Mouse (Mus musculus) G1E (cell line): Measurements from ENCODE around the gene Gmppa.

ENCODE experiments used
- CTCF ChIP-seq: IDR thresholded peaks from 2 replicates; pipeline ENCODE4 v1.5.1; 2012; ENCODE audit warnings: low read depth, low read length, inconsistent platforms, mixed read lengths
- GATA1 ChIP-seq: IDR thresholded peaks from 2 replicates; pipeline ENCODE4 v1.6.1; 2012; ENCODE audit warnings: borderline replicate concordance, low read length, inconsistent platforms, mixed read lengths
- GATA2 ChIP-seq: IDR thresholded peaks from 2 replicates; pipeline ENCODE4 v1.6.1; 2012; ENCODE audit warnings: low read depth, low read length, inconsistent platforms, borderline replicate concordance
- POLR2AphosphoS5 ChIP-seq: IDR thresholded peaks from 2 replicates; pipeline ENCODE4 v1.6.1; 2012; ENCODE audit warnings: low read depth, low read length, inconsistent platforms; ENCODE audit not compliant: insufficient replicate concordance
- TAL1 ChIP-seq: conservative IDR thresholded peaks from 2 replicates; pipeline ENCODE4 v1.6.1; 2012; ENCODE audit warnings: low read depth, low read length, inconsistent platforms, mixed read lengths

DNA sequence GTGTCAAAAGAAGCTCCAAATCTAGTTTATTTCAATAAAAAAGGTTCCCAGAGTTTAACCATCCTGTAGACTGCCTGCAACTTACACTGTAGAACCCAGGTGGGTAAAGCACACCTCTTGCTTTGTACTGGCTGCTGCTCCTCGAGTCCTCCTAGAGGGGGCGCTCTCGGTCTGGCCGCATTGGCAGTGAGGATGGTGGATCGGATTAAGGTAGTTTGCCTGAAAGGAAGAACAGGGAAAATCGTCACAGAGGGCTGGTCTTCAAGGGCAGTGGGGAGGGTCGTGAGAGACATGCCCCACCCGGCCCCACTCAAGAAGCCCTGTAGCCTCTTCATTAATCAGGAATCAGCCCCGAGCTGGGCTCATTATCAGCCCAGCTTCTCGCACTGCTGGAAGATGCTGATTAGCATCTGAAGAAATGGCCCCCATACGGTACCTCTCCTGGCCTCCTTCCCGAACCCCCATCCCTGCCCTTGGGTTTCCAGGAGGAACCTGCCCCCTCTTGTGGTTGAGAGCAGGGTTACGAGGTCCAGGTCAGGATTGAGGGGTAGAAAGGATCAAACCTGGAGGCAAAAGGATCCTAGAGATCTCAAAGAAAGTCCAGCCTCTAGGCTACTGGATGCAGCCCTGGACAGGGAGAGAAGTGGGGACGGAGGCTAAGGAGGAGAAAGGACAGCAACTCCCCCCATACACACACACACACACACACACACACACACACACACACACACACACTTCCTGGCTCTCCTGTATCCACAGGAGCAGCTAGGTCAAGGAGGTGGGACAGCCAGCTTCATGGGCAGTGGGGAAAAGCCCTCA is 21.2 kb downstream of the Gmppa start:
- TF ChIP-seq CTCF (peak; percentile 80), GATA1 (no peak), TAL1 (no peak; the same call in 1 of the 2 replicates), POLR2AphosphoS5 (no peak), GATA2 (no peak)
